In genomic region chr17:12115086-12115485, GRCm38 (mm10) we compare ENCODE assay signal across 28 mouse cellular contexts.
"Had no signal": no experiment of that assay in that cellular context is flagged by ENCODE, and none has a peak within 500 bp of the region (broad histone marks: within the 10 kb centered on the region; RNA-seq: fewer than 3 reads in every experiment).

No protein-coding gene starts in this region.

- H3K4me3 ChIP-seq: gastrocnemius, adult 2 months; heart, embryonic 10.5 days; heart, embryonic 12.5 days; hindbrain, embryonic 10.5 days; hindbrain, embryonic 12.5 days; intestine, embryonic 15.5 days; limb, embryonic 12.5 days; liver, embryonic 12.5 days had no signal

- DNase-seq: gastrocnemius, adult 2 months; gastrocnemius, postnatal 10 days; gastrocnemius, postnatal 25 days; heart, adult 18-20 months; heart, postnatal 10 days; heart, postnatal 4 days; kidney, adult 18-20 months; kidney, adult 8-10 months; kidney, postnatal 10 days; kidney, postnatal 25 days; kidney, postnatal 4 days; layer of hippocampus, adult 9-11 months; layer of hippocampus, postnatal 36 days; left cerebral cortex, postnatal 4 days; liver; lung, adult 18-20 months had no signal

- ATAC-seq: hindbrain, embryonic 16.5 days; inflammation-experienced regulatory T-cells, adult 6 months; intestine, embryonic 15.5 days; intestine, postnatal 0 days; liver, embryonic 12.5 days had no signal

- H3K36me3 ChIP-seq: heart, embryonic 10.5 days; heart, embryonic 12.5 days; hindbrain, embryonic 10.5 days; hindbrain, embryonic 12.5 days; intestine, embryonic 15.5 days; limb, embryonic 12.5 days; liver, embryonic 12.5 days had no signal

- H3K4me2 ChIP-seq: heart, embryonic 12.5 days; hindbrain, embryonic 12.5 days; hindbrain, embryonic 14.5 days; intestine, embryonic 15.5 days; limb, embryonic 12.5 days; liver, embryonic 12.5 days had no signal

- H3K27me3 ChIP-seq: heart, embryonic 12.5 days; hindbrain, embryonic 12.5 days; intestine, embryonic 15.5 days; limb, embryonic 12.5 days had no signal

- H3K9ac ChIP-seq: heart, embryonic 12.5 days; hindbrain, embryonic 12.5 days; hindbrain, embryonic 14.5 days; intestine, embryonic 15.5 days; limb, embryonic 12.5 days; liver, embryonic 12.5 days; liver, embryonic 14.5 days had no signal

- H3K27ac ChIP-seq: gastrocnemius, adult 2 months; heart, embryonic 10.5 days; hindbrain, embryonic 10.5 days; hindbrain, embryonic 12.5 days; hindbrain, embryonic 14.5 days; intestine, embryonic 15.5 days; limb, embryonic 12.5 days; liver, embryonic 12.5 days; liver, embryonic 14.5 days had no signal

- H3K9me3 ChIP-seq: heart, embryonic 10.5 days; heart, embryonic 12.5 days; hindbrain, embryonic 10.5 days; hindbrain, embryonic 12.5 days; intestine, embryonic 15.5 days; limb, embryonic 12.5 days; liver, embryonic 12.5 days had no signal
